ENCODE assay signal across 8 mouse cellular contexts in the genomic region with DNA sequence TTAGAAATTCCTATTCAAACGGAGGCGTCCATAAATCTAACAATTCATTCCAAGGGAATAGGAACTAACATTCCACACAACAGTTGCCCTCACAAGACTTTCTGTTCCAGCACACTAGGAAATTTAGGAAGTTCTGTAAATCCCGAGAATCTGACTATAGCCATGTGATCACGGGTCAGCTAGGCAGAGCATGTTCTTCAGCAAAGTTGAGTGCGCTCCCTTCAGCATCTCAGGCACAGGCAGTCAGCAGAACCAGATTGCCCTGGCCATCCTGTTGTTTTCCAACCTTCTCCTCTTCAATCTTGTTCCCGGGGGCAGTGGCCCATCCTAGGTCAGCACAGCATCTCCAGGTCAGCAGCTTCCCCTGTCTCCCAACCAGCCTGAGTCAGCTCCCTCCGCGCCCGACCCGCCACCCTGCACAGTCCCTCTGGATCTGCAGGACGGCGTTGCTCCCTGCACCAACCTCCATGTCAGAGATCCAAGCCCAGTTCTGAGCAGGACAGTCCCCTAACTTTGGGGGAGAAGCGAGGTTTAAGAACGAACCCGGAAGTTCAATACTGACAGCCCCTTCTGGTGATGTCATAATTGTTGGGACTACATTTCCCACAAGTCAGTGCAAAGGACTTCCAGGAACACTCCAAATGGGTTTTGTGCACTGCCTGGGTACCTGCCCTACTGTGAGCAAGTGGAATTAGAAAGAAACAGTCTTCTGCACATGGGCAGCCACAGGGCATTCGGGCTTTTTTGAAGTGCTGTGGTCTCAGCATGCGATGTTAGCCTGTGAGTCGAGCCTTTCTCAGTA. TPM values are rescaled to one million over a fixed set of nuclear protein-coding genes. Genes with fewer than 3 reads are reported as not detected.
DNase-seq lines count a peak whose midpoint lies in the region; TF ChIP-seq lines count a peak whose summit lies in the region.

No protein-coding gene starts in this region.

- intact Hi-C loops in left cerebral cortex, adult 2 months (cut with DNase I), result loop anchor here (5.0 kb wide), 3 partner anchors 39 to 1299 kb away; partner anchors contain the start of genes Gm28557 and Zfp457

- DNase-seq in adrenal gland, adult (ENCODE audit: inconsistent age in 2 of 2, low spot score in 1 of 2), result peak; percentile 72 to 95
- DNase-seq in embryo, embryonic 10 days (ENCODE audit: low spot score), result peak; percentile 85
- peak; percentile 25 to 26 for DNase-seq in gastrocnemius, adult 8-10 months (ENCODE audit: low spot score in 2 of 2)
- peak; percentile 46 for DNase-seq in hindlimb bud, embryonic 11.5 days (ENCODE audit: extremely low spot score, low read depth, low spot score)
- DNase-seq in left cerebral cortex, adult 2 months (ENCODE audit: extremely low spot score in 1 of 2, low spot score in 2 of 2), result peak; percentile 66 to 75
- DNase-seq in retina, postnatal 7 days (ENCODE audit: low read depth, low spot score), result peak; percentile 68
- DNase-seq in urinary bladder, adult 2 months (ENCODE audit: low spot score), result peak; percentile 52

- peak overlapping the region; percentile 81 for H3K4me3 ChIP-seq in left cerebral cortex, adult 2 months
- H3K4me3 ChIP-seq in macrophage (ENCODE audit: inconsistent target), result peak overlapping the region; percentile 81

- H3K27ac ChIP-seq in left cerebral cortex, adult 2 months, result peak overlapping the region; percentile 70
- peak overlapping the region; percentile 65 for H3K27ac ChIP-seq in macrophage

- no peak for TF ChIP-seq CTCF in left cerebral cortex, adult 2 months (IDR thresholded peaks at IDR 0.05)

- H3K79me2 ChIP-seq in macrophage (ENCODE audit: inconsistent target), result peaks cover 24% of the 10 kb centered on the region; the same call in 1 of the 2 replicates

- H3K36me3 ChIP-seq in macrophage (ENCODE audit: inconsistent target), result no peaks in the 10 kb centered on the region

- WGBS in macrophage (ENCODE audit: missing documents), result 10% methylated on average over 18 of the region's 18 CpGs

RNA-seq across cellular contexts. Expression of gene Zfp458, which starts 9.5 kb away (rescaled TPM):
- total RNA-seq in gastrocnemius, adult 8-10 months (2022), result 1 to 10 TPM in 3 of 4 experiments, under 1 TPM in 1; 0.83 to 1.7 (median 1.2) TPM
- 10 to 100 TPM; 19.0 to 22.1 TPM for total RNA-seq in left cerebral cortex, adult 2 months (2021)
- total RNA-seq in macrophage (2018; cell fraction: chromatin; rRNA removed), result 10 to 100 TPM in 16 of 26 experiments, 1 to 10 TPM in 10; 3.9 to 30.7 (median 12.4) TPM
- total RNA-seq in macrophage (2018; cell fraction: cytosol; rRNA removed), result 1 to 10 TPM in 23 of 26 experiments, under 1 TPM in 3; 0.62 to 3.5 (median 2.1) TPM
- total RNA-seq in macrophage (2018; cell fraction: nucleus; rRNA removed), result 10 to 100 TPM in 10 of 26 experiments, 1 to 10 TPM in 16; 3.7 to 30.1 (median 7.7) TPM
- polyA plus RNA-seq in macrophage (2018), result 1.3 to 2.5 TPM (median 1.3 TPM) in 3 replicates
- 2.0 and 2.4 TPM in 2 replicates for polyA plus RNA-seq in urinary bladder, adult 2 months (2012; rRNA removed)

RNA-seq across cellular contexts. Expression of gene Zfp457, which starts 37.5 kb away (rescaled TPM):
- total RNA-seq in gastrocnemius, adult 8-10 months (2022), result 1 to 10 TPM; 3.9 to 6.5 (median 4.9) TPM
- total RNA-seq in left cerebral cortex, adult 2 months (2021), result 1 to 10 TPM; 4.2 to 4.9 TPM
- 1 to 10 TPM in 21 of 26 experiments, under 1 TPM in 3, not detected in 2; 0.67 to 9.1 (median 2.6) TPM for total RNA-seq in macrophage (2018; cell fraction: chromatin; rRNA removed)
- total RNA-seq in macrophage (2018; cell fraction: cytosol; rRNA removed), result under 1 TPM in 11 of 26 experiments, not detected in 15; 0.10 to 0.58 (median 0.22) TPM
- total RNA-seq in macrophage (2018; cell fraction: nucleus; rRNA removed), result 1 to 10 TPM in 18 of 26 experiments, under 1 TPM in 7, not detected in 1; 0.51 to 6.6 (median 1.9) TPM
- polyA plus RNA-seq in macrophage (2018), result not detected in 3 replicates
- 1.8 and 2.4 TPM in 2 replicates for polyA plus RNA-seq in urinary bladder, adult 2 months (2012; rRNA removed)

Comparison
In these comparisons a context has a peak if more than half of its experiments do, and no peak if none do; other contexts are left out.
1. Peak in every context shown above with its lines: DNase-seq, H3K4me3 ChIP-seq and H3K27ac ChIP-seq.
2. DNase-seq: peak in every context shown above with its lines; median percentile 85 in embryo, embryonic 10 days; 84 in adrenal gland, adult; 70 in left cerebral cortex, adult 2 months; 68 in retina, postnatal 7 days; 52 in urinary bladder, adult 2 months; 46 in hindlimb bud, embryonic 11.5 days; 26 in gastrocnemius, adult 8-10 months.
3. RNA of gene Zfp458, which starts 9.5 kb away (total RNA-seq): 19.0 to 22.1 TPM in left cerebral cortex, adult 2 months; 0.83 to 1.7 TPM in gastrocnemius, adult 8-10 months; every median in the first group is over 4 times any median in the second.